Mouse (Mus musculus) gastrocnemius, postnatal 4 days (tissue): ENCODE data around the gene Mtch1. TPM values are rescaled to one million over a fixed set of nuclear protein-coding genes. Genes with fewer than 3 reads are reported as not detected.

Experiments used
- total RNA-seq, 2 experiments: library from RNA; stranded (reverse); gene quantifications; 2 replicates each; pipeline ENCODE4 v1.2.3; 2021

Gene Mtch1
- total RNA-seq, 2 experiments from 2014 or later, result 302 to 317 TPM

Other genes starting within 250 kb of the Mtch1 start
- 1 to 10 TPM; 1.8 to 2.3 TPM for gene Rab44, start 233.8 kb downstream of the Mtch1 start, total RNA-seq
- 1 to 10 TPM in 1 of 2 experiments, under 1 TPM in 1; 0.69 to 1.1 TPM for gene Cpne5, start 109.8 kb downstream of the Mtch1 start, total RNA-seq
- gene Ppil1, start 83.7 kb downstream of the Mtch1 start, total RNA-seq, result 10 to 100 TPM; 22.1 to 22.8 TPM
- gene BC004004, start 79.1 kb downstream of the Mtch1 start, total RNA-seq, result 100 to 1,000 TPM in 1 of 2 experiments, 10 to 100 TPM in 1; 98.5 to 101 TPM
- 10 to 100 TPM; 50.3 to 54.5 TPM for gene Pi16, start 30.3 kb downstream of the Mtch1 start, total RNA-seq
- gene Fgd2, start 13.0 kb upstream of the Mtch1 start, total RNA-seq, result 1 to 10 TPM; 4.2 to 4.5 TPM
- 10 to 100 TPM; 21.4 to 21.8 TPM for gene Pim1, start 142.8 kb upstream of the Mtch1 start, total RNA-seq
- not detected for gene Gm17657, start 201.7 kb upstream of the Mtch1 start, total RNA-seq
- gene Tbc1d22b, start 201.9 kb upstream of the Mtch1 start, total RNA-seq, result 10 to 100 TPM; 10.2 to 11.3 TPM
- gene Tmem217, start 204.5 kb upstream of the Mtch1 start, total RNA-seq, result not detected